Mouse (Mus musculus) liver, embryonic 15.5 days (tissue): ENCODE measurements at regions not wholly inside any gene's neighbourhood (a gene's known extent, or its start where the extent isn't known, plus 50 kb on each side); places are given as distances from the start of the nearest gene placed in this dataset.

ENCODE experiments used
- ATAC-seq: fragments of 200-750 bp; cut with Nextera tagmentation; 2 replicates; pipeline ENCODE4 v1.8.0; 2017; ENCODE audit warnings: moderate number of reproducible peaks, mild to moderate bottlenecking, moderate library complexity; ENCODE audit not compliant: insufficient read depth
- H3K27ac ChIP-seq: fragments of 300-500 bp; sonication (generic); replicated peaks from 2 replicates; pipeline ENCODE4 v1.5.1; 2015; ENCODE audit warnings: mild to moderate bottlenecking, inconsistent platforms
- H3K27me3 ChIP-seq: fragments of 300-500 bp; sonication (generic); 2 replicates; pipeline ENCODE4 v1.6.1; 2015; ENCODE audit warnings: mild to moderate bottlenecking, inconsistent platforms
- H3K36me3 ChIP-seq: fragments of 300-500 bp; sonication (generic); replicated peaks from 2 replicates; pipeline ENCODE4 v1.6.1; 2015; ENCODE audit warnings: moderate library complexity, mild to moderate bottlenecking, inconsistent platforms
- H3K4me1 ChIP-seq: fragments of 300-500 bp; sonication (generic); replicated peaks from 2 replicates; pipeline ENCODE4 v1.6.1; 2015; ENCODE audit warnings: inconsistent platforms
- H3K4me2 ChIP-seq: fragments of 300-500 bp; sonication (generic); 2 replicates; pipeline ENCODE4 v1.6.1; 2015; ENCODE audit warnings: moderate library complexity, mild to moderate bottlenecking, inconsistent platforms
- H3K4me3 ChIP-seq: fragments of 300-500 bp; sonication (generic); replicated peaks from 2 replicates; pipeline ENCODE4 v1.5.1; 2015; ENCODE audit warnings: mild to moderate bottlenecking, inconsistent platforms
- H3K9ac ChIP-seq: fragments of 300-500 bp; sonication (generic); 2 replicates; pipeline ENCODE4 v1.6.1; 2015; ENCODE audit warnings: moderate library complexity, mild to moderate bottlenecking, inconsistent platforms
- H3K9me3 ChIP-seq: fragments of 300-500 bp; sonication (generic); replicated peaks from 2 replicates; pipeline ENCODE4 v1.6.1; 2016; ENCODE audit warnings: inconsistent platforms
- WGBS: fragments of 180-500 bp; shearing (Covaris S2); methylation state at CpG from one replicate; pipeline ENCODE4 v1.1.7; 2015; ENCODE audit warnings: mixed read lengths; ENCODE audit not compliant: insufficient replicate concordance; 5-methylcytosine and 5-hydroxymethylcytosine counted together

DNA sequence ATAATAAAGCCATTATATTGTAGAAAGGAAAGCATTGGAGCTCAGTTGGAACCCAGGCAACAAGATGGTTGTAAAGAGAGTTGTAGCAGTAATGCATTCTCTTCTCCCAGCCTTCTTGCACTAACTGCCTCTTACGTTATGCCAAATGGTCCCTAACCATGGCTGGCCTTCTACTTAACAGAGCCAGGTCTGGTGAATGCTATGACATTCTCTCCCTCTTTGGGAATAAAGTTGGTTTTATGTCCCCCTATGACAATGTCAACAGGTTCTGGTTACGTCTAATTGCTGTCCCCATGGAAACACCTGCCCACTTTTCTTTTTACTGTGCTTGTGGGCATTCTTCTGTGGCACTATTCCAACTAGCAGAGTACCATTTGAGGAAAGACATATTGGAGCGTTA, 126.4 kb upstream of the Npvf start:
- Histone ChIP-seq H3K9me3 (no peaks in the 10 kb centered on the region), H3K4me1 (no peaks in the 10 kb centered on the region), H3K27ac (no peak overlapping the region), H3K36me3 (no peaks in the 10 kb centered on the region), H3K9ac (no peak overlapping the region), H3K4me2 (no peak overlapping the region), H3K27me3 (peaks cover 3% of the 10 kb centered on the region; the same call in 1 of the 2 replicates), H3K4me3 (no peak overlapping the region)
- 66% methylated on average over 3 of the region's 3 CpGs for WGBS
- ATAC-seq = no peak

DNA sequence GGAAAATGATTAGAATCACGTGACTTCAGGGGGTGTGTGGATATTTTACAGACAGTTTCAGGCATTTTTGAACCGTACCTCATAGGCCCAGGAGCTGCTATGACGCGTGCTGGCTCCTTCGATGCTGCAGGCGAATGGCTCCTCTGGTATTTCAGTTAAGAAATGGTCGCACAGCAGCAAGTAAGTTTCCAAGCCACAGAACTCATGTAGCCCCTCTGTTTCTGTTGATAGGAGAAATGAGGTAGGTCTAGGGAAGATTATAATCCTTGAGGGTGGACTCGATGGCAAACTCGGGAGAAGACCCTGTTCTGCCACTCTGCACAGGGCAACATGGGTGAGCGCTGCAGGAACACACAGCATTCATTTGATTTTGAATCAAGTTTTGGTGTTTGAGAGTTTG, 127.0 kb upstream of the Npvf start:
- Histone ChIP-seq H3K36me3 (no peaks in the 10 kb centered on the region), H3K27me3 (peaks cover 3% of the 10 kb centered on the region; the same call in 1 of the 2 replicates), H3K9ac (no peak overlapping the region), H3K4me2 (no peak overlapping the region), H3K4me3 (no peak overlapping the region), H3K4me1 (no peaks in the 10 kb centered on the region), H3K9me3 (no peaks in the 10 kb centered on the region), H3K27ac (no peak overlapping the region)
- WGBS = 70% methylated on average over 10 of the region's 10 CpGs
- ATAC-seq = no peak

DNA sequence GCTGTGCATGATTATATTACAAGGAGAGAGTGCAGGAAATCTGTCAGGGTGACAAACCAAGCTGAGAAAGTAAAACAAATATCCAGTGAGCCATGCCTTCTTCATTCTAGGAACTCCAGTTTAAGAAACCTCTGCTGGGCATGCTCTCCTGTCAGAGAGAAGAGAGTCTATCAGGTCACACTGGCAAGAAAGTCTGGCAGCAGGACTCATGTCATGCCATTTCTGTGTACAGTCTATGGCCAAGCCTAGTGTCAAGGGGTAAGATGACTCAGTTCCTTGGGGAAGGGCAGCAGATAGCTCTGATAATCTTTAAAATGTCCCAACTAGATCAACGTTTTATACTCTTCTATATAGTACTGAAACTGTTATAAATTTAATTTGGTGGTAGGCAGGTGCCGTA, 128.0 kb upstream of the Npvf start:
- Histone ChIP-seq H3K9ac (no peak overlapping the region), H3K4me2 (no peak overlapping the region), H3K27ac (no peak overlapping the region), H3K9me3 (no peaks in the 10 kb centered on the region), H3K27me3 (peaks cover 3% of the 10 kb centered on the region; the same call in 1 of the 2 replicates), H3K36me3 (no peaks in the 10 kb centered on the region), H3K4me1 (no peaks in the 10 kb centered on the region), H3K4me3 (no peak overlapping the region)
- no peak for ATAC-seq
- 58% methylated on average over 2 of the region's 2 CpGs for WGBS

DNA sequence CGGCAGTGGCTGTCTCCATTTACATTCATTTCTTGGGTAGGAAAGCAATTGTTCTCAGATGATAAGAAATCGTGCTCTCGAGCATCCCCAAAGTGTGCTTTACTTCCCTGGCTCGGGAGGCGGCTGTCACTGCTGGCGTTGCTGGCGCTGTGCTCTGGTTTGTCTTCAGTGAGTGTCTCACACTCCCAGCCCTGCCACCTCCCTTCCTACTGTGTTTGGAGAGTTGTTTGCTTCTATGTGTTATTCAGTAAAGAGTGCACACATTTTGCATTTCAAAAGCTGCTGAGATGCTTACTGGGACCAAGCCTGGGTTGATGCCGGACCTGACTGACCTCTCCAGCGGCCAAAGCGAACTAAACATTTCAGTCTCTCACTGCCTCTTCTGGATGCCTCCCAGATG, 129.3 kb upstream of the Npvf start:
- no peaks in the 10 kb centered on the region for H3K9me3 ChIP-seq
- H3K27me3 ChIP-seq = no peaks in the 10 kb centered on the region
- no peaks in the 10 kb centered on the region for H3K36me3 ChIP-seq
- H3K9ac ChIP-seq = no peak overlapping the region
- no peak overlapping the region for H3K27ac ChIP-seq
- H3K4me2 ChIP-seq = no peak overlapping the region
- ATAC-seq = no peak
- 62% methylated on average over 10 of the region's 10 CpGs for WGBS
- H3K4me3 ChIP-seq = no peak overlapping the region
- no peaks in the 10 kb centered on the region for H3K4me1 ChIP-seq

DNA sequence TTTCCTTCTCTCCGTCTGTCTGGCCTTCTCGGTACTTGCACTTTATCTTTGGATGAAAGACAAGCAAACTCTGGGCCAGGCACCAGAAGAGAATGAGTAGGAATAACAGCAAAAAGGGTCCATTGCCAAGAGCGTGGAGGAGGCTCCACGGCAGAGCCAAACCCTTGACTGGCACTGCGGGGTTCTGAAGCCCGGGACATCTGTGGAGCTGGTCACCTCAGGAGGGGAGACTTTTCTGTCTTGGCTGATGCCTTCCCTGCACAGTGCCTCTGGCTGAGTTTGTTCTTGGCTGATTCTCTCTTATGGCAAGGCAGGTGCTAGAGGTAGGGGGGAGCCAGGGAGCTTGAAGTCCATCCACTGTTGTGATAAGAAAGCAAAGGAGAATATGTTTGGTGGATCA, 130.1 kb upstream of the Npvf start:
- Histone ChIP-seq H3K4me3 (no peak overlapping the region), H3K36me3 (no peaks in the 10 kb centered on the region), H3K9me3 (no peaks in the 10 kb centered on the region), H3K27me3 (no peaks in the 10 kb centered on the region), H3K27ac (no peak overlapping the region), H3K9ac (no peak overlapping the region), H3K4me2 (no peak overlapping the region), H3K4me1 (no peaks in the 10 kb centered on the region)
- no peak for ATAC-seq
- WGBS = 63% methylated on average over 6 of the region's 6 CpGs

DNA sequence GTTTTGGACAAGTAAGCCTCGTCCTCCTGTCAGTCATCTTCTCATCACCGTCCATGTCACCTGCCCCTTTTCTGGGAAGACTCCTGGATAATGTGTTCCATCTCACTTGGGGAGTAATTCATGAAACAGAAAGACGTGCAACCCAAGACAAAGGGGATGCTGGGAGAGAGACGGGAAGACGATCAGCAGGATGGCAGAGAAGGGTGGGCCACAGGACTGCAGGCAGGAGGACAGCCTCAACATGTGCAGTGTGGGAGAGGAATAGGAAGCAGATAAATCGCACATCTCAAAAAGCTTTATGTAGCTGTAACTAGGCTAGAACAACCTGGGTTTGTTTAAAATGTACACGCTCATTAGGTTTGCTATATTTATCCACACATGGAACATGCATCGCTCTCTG, 133.4 kb upstream of the Npvf start:
- Histone ChIP-seq H3K9me3 (no peaks in the 10 kb centered on the region), H3K27ac (no peak overlapping the region), H3K4me2 (no peak overlapping the region), H3K36me3 (no peaks in the 10 kb centered on the region), H3K4me1 (no peaks in the 10 kb centered on the region), H3K27me3 (no peaks in the 10 kb centered on the region), H3K9ac (no peak overlapping the region), H3K4me3 (no peak overlapping the region)
- WGBS = 72% methylated on average over 8 of the region's 8 CpGs
- no peak for ATAC-seq

DNA sequence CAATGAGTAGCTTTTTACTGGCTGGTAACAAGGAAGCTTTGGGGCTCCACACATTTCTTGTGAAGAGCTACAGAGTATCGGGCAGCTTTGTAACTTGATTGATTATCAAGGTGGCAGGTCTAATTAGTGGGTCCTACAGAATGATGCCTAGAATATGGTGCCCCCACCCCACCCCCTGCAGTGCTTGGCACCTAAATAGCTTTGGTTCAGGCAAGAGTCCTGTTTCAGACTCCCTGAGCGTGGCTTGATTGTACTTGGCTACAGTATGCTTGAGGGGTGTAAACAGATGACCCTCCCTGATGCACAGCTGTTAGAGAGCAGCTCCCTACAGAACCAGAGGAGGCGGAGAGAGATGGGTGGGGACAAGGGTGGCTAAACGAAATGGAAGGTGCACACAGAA, 145.7 kb upstream of the Npvf start:
- no peak for ATAC-seq
- Histone ChIP-seq H3K9me3 (no peaks in the 10 kb centered on the region), H3K27ac (no peak overlapping the region), H3K4me1 (no peaks in the 10 kb centered on the region), H3K4me3 (no peak overlapping the region), H3K4me2 (no peak overlapping the region), H3K27me3 (no peaks in the 10 kb centered on the region), H3K36me3 (no peaks in the 10 kb centered on the region), H3K9ac (no peak overlapping the region)
- WGBS = 44% methylated on average over 4 of the region's 4 CpGs

DNA sequence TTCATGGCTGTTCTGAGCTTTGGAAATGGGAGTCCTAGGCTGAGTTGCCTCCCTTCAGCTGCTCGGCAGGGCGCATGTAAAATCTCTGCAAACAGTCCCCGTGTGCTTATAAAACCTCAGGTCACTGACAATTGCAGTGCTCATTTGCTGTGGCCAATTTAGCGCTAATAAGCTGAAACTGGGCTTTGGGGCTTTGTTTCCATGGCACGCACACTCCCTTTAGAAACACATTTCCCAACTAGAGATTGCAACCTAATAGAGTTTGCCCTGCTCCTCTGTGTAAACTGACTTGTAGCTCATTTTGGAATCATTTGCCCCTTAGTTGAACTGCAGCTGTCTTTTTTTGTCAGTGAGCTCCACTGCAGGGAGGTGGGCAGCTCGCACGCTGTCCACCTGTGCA, 148.7 kb upstream of the Npvf start:
- 56% methylated on average over 7 of the region's 7 CpGs for WGBS
- Histone ChIP-seq H3K4me2 (no peak overlapping the region), H3K27me3 (peaks cover 3% of the 10 kb centered on the region; the same call in 1 of the 2 replicates), H3K9ac (no peak overlapping the region), H3K4me3 (no peak overlapping the region), H3K9me3 (no peaks in the 10 kb centered on the region), H3K36me3 (no peaks in the 10 kb centered on the region), H3K4me1 (no peaks in the 10 kb centered on the region), H3K27ac (no peak overlapping the region)
- no peak for ATAC-seq

DNA sequence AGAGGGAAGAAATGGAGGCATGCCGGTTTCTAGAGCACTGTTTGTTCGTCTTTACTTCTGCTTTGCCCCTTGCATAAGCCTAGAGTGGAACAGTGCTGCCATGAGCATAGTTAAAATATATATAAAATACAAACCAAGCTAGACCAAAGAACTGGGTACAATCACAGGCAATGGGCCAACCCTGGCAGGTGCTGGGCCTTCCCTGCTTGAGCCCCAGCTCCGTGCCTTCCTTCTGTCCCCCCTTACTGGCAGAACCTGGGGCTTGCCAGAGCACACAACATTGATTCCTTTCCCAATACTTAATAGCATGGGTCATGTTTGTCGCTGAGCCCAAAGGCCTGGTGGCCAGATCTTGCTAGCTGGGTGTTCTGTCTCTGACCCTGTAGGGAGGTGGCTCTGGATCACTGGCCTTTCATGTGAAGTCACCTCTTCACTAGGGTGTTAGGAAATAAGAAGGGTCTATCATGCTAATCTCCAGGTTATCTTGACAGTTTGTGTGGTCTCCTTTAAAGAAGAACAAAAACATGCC, 150.3 kb upstream of the Npvf start:
- WGBS = 57% methylated on average over 4 of the region's 4 CpGs
- ATAC-seq = no peak
- H3K4me2 ChIP-seq = no peak overlapping the region
- H3K27me3 ChIP-seq = peaks cover 4% of the 10 kb centered on the region; the same call in 1 of the 2 replicates
- H3K4me3 ChIP-seq = no peak overlapping the region
- no peak overlapping the region for H3K27ac ChIP-seq
- H3K4me1 ChIP-seq = no peaks in the 10 kb centered on the region
- H3K9ac ChIP-seq = no peak overlapping the region
- H3K36me3 ChIP-seq = no peaks in the 10 kb centered on the region
- no peaks in the 10 kb centered on the region for H3K9me3 ChIP-seq

DNA sequence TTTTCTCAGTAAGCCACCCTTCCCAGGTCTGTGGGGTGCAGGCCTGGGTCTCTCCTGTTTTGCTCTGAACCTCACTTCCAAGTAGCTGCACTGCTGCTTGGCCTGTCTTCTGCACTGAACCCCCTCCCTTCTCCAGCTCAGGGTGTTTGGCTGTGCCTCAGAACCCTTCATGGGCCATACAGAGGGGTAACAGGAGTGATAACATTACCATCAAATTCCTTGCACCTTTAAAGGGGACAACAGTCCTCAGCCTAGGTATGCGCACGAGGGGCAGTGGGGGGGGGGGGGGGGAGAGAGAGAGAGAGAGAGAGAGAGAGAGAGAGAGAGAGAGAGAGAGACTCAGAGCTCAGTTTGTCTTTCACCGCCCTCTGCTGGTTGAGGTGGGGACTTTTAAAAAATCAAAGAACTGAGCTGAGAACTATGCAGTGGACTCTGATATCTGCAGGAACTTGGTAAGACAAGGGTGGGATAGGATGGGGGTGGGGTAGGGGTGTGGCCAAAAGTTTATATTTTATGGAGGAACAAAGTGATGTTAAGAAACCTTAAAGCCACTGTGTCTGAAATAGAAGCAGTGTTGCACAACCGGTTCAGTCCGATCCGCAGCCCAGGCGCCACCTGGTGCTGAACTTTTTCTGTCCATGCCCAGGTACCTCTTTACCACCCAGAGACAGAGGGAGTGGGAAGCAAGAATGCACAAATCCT, 152.3 kb upstream of the Npvf start:
- H3K27me3 ChIP-seq = peaks cover 7% of the 10 kb centered on the region; the same call in 1 of the 2 replicates
- H3K27ac ChIP-seq = no peak overlapping the region
- 19% methylated on average over 7 of the region's 7 CpGs for WGBS
- no peaks in the 10 kb centered on the region for H3K4me1 ChIP-seq
- H3K9ac ChIP-seq = no peak overlapping the region
- H3K4me2 ChIP-seq = no peak overlapping the region
- no peaks in the 10 kb centered on the region for H3K36me3 ChIP-seq
- no peak for ATAC-seq
- no peak overlapping the region for H3K4me3 ChIP-seq
- H3K9me3 ChIP-seq = no peaks in the 10 kb centered on the region

DNA sequence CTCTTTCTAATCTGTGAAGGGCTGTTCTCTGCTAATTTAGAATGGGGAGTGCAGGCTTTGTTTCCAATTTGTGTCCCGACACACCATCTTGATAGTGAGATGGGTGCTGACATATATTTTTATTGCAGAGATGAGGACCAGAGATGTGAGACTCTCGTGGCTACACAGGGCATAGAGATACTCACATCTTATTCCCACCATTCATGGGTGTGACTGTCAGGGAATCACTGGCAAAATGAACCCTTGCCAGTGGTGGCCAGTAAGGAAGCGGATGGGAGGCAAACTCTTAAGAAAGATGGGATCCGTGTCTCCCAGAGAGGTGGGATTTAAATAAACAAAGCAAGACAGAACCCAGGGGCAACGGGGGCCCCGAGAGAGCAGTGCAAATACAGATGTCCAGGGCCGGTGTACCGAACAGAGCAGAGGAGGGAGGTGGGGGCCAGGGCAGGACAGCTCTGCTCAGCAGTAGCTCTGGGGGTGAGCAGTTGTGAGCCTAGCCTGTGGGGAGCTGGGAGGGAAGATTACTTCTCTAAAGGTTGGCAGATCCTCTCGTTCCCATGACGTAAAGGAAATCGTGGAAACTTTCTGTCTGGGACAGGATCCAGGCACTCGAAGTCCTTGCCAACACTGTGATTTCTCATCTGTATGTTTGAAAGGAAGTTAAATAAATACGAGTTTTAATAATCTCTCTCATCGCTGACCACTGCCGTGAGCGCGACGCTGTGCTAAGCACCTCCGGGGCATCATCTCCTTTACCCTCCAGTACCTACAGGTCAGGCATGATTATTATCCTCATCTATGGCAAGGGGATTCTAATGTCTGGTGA, 153.2 kb upstream of the Npvf start:
- Histone ChIP-seq H3K9me3 (no peaks in the 10 kb centered on the region), H3K36me3 (no peaks in the 10 kb centered on the region), H3K27me3 (peaks cover 7% of the 10 kb centered on the region; the same call in 1 of the 2 replicates), H3K9ac (no peak overlapping the region), H3K4me3 (no peak overlapping the region), H3K27ac (no peak overlapping the region), H3K4me1 (no peaks in the 10 kb centered on the region), H3K4me2 (no peak overlapping the region)
- ATAC-seq = no peak
- 58% methylated on average over 19 of the region's 19 CpGs for WGBS
